Mouse (Mus musculus): ENCODE results near the gene Ccdc186.

Gene Ccdc186

DNA sequence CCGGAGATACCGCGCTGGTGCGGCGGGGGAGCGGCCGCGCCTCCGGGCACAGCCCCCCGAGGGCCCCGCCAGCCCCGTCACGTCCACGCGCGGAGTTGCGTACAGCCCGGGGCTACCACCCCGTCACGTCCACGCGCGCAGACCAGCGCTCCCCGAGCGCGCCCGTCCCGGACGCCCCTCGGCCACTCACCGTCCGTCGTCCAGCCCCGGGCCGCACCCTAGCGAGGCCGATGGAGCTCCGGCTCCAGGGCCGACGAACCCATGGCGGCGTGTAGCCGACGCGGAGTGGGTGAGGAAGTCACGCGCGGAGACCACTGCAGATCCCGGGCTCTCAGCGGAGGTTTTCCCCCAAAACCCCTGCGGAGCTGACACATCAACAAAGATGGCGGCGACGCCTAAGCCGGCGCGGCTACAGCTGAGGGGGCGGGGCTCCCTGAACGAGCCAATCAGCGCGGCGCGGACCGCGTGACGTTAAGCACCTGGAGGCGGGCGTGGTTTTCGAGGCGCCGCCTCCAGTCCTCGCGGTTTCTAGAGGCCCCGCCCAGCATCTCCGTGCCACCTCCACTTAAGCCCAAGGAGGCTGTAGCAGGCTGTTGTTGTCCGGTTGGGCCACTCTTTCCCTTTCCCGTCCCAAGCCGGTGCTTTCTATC lies at the start of gene Ccdc186:
Gene Ccdc186 (minus strand): TSS at position 393 of the 650 bp plus-strand sequence.
- ATAC-seq (ENCODE audit: insufficient number of reproducible peaks, low FRiP score, low TSS enrichment): peak; percentile 95

DNA sequence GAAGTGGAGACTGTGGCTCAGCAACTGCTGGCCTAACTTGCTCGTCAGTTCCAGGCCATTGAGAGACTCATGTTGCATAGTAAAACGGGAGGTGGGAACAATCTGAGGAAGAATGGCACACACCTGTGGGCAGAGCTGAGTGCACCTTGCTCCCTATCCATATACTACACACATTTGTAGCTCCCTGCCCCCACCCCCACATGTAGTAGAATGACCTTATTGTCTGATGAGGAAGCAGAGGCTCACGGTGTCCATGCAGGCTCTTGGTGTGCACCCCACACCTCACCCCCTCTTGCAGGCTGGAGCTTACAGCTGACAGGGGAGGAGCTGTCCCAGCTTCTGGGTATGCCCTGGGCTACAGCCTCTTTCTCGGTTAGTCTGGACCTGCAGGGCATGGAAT lies 45.7 kb upstream of the Ccdc186 start:
- no peak for ATAC-seq (ENCODE audit: insufficient number of reproducible peaks, low FRiP score, low TSS enrichment)

DNA sequence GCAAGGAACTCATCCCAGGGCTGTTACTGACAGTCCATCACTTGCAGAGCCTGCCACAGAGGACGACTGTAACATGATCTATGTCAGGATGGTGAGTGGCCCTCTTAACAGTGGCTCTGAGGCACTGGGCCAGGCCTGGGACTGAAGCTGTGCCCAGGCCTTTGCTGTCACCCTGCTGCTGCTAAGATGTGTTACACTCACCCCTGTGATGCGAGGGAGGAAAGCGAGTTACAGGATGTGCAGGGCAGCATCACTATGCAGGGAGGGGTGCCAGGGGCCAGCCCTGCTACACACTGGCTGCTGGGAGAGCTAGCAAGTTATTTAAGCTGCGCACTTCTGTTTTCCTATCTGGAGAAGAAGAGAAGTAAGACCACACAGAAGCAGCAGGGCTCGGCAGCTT lies 34.5 kb upstream of the Ccdc186 start:
- no peak for ATAC-seq (ENCODE audit: insufficient number of reproducible peaks, low FRiP score, low TSS enrichment)

DNA sequence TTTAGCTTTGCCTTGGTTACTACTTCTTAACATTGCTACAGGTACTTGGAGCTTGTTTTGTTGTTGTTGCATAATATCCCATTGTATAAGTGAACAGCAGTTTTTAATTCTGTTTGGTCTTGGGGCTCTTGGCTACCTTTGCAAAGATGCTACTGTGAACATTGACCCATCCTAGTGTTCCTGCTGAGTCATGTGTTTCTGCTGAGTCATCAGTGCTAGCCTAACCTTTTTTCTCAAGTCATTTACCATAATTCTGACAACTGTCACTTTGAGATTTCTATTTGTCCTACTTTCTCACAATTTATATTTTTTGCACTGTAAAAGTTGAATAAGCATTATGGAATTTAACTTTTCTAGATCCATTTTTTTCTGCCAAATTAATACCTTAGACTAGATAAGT lies 30.6 kb upstream of the Ccdc186 start:
- ATAC-seq (ENCODE audit: insufficient number of reproducible peaks, low FRiP score, low TSS enrichment): no peak

DNA sequence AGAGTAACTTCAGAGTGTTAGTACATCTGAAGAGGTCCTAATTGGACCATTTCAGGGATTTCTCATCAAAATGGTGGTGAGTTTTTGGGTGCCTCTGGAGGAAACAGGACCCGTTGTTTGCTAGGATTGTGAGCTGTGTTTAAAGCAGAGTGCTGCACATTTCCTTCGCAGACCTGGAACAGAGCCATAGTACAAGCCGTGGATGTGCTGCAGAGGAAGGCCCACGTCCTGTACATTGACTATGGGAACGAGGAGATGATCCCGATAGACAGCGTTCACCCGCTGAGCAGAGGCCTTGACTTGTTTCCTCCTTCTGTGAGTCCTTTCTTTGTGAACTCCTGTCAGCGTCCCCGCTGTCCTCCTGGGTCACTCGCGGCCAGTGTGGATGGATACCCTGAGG lies 21.0 kb upstream of the Ccdc186 start:
- no peak for ATAC-seq (ENCODE audit: insufficient number of reproducible peaks, low FRiP score, low TSS enrichment)

DNA sequence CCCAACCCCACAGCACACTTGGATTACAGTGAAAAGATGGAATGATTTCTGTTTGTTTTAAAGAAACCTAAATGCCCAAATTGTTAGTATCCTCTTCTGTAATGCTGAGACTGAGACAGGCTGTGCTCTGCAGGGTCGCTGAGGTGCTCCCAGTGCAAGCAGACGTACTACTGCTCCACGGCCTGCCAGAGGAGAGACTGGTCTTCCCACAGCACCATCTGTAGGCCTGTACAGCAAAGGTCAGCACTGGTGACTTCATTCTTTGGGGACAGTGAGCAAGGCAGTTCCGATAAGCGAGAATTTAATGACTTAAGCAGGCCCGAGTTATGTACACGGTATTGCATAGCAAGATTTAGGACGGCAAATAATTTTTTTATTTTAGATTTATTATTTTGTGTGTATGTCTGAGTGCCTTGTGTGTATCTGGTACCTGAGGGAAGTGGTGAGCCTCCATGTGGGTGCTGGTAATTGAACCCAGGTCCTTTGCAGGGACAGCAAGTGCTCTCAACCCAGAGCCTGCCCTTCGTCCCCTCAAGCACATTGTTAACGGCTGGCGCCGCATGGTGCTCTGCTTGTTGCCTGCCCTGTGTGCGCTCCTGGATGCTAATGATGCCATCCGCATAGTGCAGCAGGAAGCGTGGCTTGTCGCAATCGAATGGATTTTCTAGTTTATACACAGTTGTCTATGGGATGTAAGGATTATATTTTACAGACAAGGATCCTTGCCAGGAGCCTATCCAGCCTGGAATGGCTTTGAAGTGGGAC lies 17.1 kb upstream of the Ccdc186 start:
- ATAC-seq (ENCODE audit: insufficient number of reproducible peaks, low FRiP score, low TSS enrichment): no peak

DNA sequence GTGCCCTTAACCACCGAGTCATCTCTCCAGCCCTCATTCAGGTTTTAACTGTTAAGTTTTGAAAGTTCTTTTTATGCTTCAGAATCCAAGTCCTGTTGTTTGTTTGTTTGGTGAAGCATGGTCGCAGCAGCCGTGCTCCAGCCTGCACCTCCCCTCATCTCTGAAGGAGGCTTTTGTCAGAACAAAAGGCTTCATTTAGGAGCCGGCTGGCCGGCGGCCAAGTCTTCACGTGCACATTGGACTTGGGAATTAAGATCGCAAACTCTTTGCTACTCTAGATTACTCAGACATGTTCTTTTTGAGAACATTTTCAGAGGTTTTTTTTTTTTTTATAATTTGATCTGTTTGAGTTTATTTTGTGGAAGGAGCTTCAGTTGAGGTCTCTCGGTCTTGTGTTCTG lies 13.3 kb upstream of the Ccdc186 start:
- ATAC-seq (ENCODE audit: insufficient number of reproducible peaks, low FRiP score, low TSS enrichment): no peak

DNA sequence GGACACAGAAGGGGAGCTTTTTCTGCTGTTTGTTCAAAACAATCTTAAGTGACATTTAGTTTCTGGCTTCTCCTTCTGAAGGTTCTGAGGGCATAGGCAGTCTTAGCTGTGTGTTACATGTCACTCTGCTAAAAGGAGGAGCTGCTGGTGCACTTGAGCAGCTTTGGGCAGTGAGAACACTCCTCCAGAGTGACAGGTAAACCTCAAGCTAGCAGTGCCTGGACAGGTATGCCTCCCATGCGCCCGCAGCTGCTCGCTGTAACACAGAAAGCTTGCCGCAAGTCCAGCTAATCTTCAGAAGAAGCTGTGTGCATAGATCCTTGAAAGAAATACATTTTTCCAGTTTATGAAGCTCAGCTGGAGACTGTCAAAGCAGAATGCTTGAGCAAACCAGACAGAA lies 8.2 kb upstream of the Ccdc186 start:
- no peak for ATAC-seq (ENCODE audit: insufficient number of reproducible peaks, low FRiP score, low TSS enrichment)

DNA sequence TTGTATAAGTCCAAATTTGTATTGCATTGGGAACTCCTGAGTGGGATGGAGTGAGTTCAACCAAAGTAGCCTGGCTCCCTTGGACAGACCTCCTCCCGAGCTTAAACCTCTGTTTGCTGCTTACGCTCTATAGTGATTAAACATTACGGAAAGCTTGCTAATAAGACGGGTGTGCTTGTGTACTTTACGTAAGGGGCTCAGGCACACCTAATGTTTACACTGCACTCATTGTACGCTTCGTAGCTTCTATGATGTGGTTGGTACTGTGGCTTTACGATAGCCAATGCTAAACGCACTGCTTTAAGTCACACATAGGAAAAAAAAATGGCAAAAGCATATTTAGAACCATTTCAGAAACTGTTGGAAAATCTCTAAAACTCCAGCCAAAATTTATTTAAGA lies 7.3 kb upstream of the Ccdc186 start:
- no peak for ATAC-seq (ENCODE audit: insufficient number of reproducible peaks, low FRiP score, low TSS enrichment)

DNA sequence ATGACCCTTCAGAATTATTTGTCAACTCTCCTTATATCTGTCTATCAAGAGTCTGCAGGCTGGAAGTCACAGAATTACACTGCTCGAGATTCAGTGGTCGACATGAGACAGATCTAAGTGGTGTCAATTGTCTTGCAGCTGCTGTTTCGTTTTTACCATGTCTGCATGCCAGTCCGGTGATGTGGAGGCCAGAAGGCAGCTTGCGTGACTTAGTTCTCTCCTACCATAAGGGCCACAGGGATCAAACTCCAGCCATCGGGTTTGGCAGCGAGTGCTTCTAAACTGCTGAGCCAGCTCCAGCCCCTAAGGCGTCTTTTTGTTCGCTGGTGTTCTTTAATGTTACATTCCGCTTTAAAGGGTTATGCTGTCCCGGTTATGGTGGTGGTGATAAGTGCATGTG lies 6.3 kb upstream of the Ccdc186 start:
- no peak for ATAC-seq (ENCODE audit: insufficient number of reproducible peaks, low FRiP score, low TSS enrichment)

DNA sequence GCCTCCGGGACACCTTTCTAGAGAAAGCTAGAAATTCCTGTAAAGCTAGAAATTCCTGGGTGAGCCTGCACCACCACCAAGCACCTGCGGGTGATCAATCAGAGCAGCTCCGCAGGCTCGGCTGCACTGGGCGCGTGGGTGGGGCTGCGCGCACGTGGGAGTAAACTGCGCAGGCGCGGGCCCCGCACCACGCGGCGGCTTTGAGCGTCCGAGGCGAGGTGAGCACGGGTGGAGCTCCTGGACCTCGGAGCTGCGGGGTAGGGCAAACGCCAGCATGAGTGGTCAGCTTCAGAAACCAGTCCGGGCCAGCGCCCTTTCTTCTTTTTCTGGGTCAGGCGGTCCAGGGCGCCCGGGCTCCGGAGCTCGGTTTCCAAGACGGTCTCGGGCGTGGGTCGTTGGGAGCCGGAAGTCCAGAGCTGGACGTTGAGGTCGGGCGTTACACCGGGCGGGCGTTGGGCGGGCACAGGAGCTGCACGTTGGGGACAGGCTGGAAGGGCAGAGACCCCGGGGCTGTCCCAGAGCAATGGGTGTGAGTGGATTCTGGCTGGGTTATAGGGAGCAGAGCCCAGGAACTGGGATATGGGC lies 4.1 kb upstream of the Ccdc186 start, which contains the start of gene Tdrd1:
Gene Tdrd1 (plus strand): TSS at position 163 of the 585 bp plus-strand sequence.
- no peak for ATAC-seq (ENCODE audit: insufficient number of reproducible peaks, low FRiP score, low TSS enrichment)

DNA sequence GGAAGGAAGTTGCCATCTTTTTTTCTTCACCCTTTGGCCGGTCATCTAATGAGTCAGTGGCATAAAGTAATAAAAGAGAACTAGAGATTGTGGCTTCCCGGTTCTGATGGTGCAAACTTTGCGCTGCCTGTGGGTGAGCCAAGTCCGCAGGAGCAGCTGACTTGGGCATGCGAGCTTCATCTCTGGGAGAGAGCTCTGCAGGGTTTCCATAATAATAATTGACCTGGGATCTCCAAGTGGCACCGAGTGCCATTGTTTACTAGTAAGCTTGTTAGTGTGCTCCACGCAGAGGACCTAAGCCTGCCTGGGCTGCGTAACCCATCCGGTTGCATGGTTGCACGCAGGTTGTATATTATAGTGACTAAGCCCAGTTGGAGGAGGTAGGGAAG lies 452 bp upstream of the Ccdc186 start:
- 0 out of 2 replicates have a peak, but pooled peaks have one; percentile 16 for ATAC-seq (ENCODE audit: insufficient number of reproducible peaks, low FRiP score, low TSS enrichment)

DNA sequence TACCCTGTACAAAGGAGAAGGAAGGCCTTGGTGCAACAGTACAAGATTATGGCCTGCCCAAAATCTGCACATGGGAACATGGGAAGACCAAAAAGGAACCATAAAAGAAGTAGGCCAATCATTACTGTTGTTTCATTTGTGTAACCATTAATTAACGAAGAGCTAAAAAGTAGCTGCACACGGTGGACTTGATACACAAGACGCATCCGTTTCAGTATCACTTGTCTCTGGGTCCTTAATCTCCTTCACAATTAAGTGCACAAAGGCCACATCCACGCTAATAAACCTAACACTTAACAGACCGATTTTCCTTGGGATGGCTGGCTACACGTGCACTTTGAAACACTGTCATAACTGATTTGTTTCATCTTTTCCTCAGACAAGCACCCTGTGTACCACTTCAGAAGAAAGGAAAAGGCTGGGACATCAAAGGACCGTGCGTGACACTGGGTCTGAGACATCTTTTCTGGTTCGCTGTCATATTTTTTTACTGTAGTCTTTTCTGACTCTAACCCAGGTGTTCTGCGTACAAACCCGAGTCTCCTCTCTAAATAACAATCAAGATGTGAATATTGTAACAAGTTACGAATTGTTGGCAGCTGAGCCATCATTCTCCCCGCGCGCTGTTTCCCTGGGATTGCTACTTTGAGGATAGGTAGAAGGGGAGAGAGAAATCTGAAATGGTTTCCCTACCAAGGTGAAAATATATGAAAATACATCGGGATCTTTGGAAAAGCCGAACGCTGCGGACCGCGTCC lies 771 bp downstream of the Ccdc186 start:
- ATAC-seq (ENCODE audit: insufficient number of reproducible peaks, low FRiP score, low TSS enrichment): no peak

DNA sequence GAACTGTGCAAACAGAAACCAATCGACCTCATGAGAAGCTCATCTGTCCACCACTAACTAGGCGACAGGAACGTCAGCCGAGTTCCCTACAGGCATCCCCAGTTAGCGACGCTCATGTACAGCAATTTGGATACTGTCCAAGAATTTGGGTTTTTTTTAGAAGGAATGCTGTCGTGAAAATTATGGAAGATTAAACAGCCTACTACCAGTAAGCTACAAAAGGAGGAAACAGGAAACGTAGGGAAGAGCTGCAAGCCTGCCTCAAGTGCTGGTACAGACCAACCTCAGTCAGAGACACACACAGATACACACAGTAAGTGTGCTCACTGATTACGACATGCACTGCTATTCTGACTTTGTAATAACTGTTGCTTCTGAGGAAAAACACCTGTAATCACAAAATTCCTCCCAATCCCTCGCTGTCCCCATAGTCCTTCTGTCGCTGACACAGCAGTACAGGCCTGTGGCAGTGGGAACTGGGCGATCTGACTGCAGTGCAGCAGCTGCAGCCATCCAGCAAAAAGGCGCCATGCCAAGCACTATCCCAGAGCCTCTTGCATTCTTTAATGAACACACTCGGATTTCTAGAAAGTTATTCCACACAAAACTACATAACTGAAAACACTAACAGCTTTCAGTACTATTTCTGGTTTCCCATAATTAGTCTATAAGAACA lies 4.0 kb downstream of the Ccdc186 start:
- no peak for ATAC-seq (ENCODE audit: insufficient number of reproducible peaks, low FRiP score, low TSS enrichment)

DNA sequence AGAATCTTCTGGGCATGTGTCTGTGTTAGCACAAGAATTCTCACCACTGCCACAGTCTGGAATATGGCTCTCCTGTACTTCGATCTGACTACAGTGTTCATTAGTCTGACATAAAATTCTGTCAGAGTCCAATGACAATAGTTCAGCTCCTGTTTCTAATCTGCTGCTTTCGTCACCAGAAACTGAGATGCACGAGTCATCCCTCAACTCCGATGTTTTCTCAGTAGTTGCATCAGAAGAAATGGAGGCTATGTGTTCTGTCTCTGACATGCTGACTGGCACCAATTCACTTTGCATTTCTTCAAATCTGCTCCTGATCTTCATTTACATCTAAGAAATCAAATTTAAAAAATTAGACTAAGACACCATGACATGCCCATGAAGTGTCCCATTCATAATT lies 8.6 kb downstream of the Ccdc186 start:
- ATAC-seq (ENCODE audit: insufficient number of reproducible peaks, low FRiP score, low TSS enrichment): no peak

DNA sequence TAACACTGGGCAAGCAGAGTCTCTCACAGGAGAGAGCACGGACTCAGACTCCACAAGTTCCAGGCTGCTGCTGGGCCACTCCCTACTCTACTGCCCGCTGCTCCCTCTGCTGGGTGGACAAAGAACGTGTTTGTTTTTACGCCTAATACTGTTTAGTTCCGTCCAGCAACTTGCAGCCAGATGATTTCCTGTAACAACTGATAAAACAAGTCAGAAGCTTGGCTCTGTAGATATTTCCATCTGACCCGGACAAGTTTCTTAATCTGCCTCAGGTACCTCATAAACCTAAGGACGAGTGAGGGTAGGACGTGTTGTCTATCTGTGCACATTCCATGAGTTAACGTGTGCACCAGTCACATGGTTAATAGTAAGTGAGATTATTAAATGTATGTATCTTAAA lies 10.4 kb downstream of the Ccdc186 start:
- ATAC-seq (ENCODE audit: insufficient number of reproducible peaks, low FRiP score, low TSS enrichment): no peak

DNA sequence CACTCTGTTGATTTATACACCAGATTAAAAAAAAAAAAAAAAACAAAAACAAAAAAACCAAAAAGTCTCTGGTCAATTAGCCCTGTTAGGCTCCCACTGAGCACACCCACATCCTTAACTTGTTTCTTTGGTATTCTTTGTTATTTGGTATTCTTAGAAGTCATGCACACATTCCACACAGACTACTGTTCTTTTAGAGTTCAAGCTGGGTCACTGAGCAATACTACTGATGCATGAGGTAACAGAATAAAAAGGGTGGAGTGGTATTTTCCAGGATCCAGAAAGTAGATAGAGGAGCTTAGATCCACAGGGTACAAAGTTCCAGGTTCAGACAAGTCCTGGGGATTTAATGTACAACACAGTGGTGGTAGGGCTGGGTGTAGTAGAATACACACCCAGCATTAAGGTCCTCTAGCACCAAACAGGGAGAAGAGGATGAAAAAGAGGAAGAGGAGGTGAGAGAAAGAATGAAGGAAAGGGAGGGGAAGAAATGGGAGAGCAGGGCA lies 11.3 kb downstream of the Ccdc186 start:
- no peak for ATAC-seq (ENCODE audit: insufficient number of reproducible peaks, low FRiP score, low TSS enrichment)

DNA sequence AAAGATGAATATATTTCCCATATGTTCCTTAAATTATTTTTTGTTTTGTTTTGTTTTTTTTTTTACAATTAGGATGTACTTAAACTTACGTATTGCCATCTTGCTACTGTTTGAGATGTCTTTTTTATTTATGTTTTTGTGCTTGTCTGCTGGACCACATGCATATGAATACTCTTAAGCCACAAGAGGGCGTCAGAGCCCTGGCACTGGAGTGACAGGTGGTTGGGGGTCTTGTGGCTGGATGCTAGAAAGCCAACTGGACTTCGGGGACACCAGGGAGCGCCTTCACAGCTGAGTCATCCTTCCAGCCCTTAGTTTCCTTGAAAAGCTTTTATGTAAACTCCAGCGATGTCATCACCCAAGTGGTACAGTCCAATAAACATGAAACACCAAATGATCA lies 13.2 kb downstream of the Ccdc186 start:
- ATAC-seq (ENCODE audit: insufficient number of reproducible peaks, low FRiP score, low TSS enrichment): no peak

DNA sequence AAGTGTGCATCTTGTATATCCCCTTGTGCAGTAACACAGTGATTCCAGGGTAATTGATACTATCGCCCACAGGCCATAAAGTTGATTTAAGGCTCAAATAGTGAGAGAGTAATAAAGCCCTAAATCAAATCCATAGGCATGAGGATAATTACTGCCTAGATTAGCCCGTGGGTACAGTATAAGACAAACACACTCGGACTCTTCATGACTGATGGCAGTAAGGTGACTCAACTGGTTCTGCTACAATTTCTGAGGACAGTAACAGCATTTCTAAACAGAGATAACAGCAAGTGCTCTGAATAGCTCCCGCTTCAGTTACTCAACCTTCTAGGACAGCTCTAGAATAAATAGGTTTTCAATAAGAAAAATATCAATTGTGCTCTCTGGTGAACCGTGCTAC lies 14.9 kb downstream of the Ccdc186 start:
- no peak for ATAC-seq (ENCODE audit: insufficient number of reproducible peaks, low FRiP score, low TSS enrichment)

DNA sequence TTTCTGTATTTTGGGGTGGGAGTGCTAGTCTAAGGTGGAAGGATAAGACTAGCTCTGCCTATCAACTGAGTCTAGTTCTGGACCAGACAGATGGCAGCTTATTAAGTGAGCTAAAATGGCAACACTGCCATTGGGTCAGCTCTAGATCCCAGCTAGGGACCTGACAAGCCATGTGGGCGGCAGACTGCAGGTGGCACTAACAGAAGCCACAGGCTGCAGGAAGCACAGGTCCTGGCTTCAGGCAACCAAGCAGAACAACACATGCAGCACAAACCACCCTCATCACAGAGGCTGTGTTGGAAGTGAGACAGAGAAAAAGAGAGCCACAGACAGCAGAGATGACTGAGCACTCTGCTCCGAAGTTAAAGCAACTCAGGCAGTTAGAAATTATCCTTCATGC lies 16.6 kb downstream of the Ccdc186 start:
- peak; percentile 93 for ATAC-seq (ENCODE audit: insufficient number of reproducible peaks, low FRiP score, low TSS enrichment)
